Mouse (Mus musculus) layer of hippocampus, postnatal 10 days (tissue): ENCODE data around the gene Kbtbd8. TPM values are rescaled to one million over a fixed set of nuclear protein-coding genes. Genes with fewer than 3 reads are reported as not detected.

Experiments used
- DNase-seq, 2 experiments: peaks; one replicate each; pipeline ENCODE4 v3.0.0; 2021; ENCODE audit warnings: low spot score in 2 of 2
- total RNA-seq, 2 experiments: library from RNA; stranded (reverse); gene quantifications; 2 replicates each; pipeline ENCODE4 v1.2.3; 2021

Kbtbd8 gene
- total RNA-seq, 2 experiments from 2014 or later: 6.2 to 7.9 TPM

DNA sequence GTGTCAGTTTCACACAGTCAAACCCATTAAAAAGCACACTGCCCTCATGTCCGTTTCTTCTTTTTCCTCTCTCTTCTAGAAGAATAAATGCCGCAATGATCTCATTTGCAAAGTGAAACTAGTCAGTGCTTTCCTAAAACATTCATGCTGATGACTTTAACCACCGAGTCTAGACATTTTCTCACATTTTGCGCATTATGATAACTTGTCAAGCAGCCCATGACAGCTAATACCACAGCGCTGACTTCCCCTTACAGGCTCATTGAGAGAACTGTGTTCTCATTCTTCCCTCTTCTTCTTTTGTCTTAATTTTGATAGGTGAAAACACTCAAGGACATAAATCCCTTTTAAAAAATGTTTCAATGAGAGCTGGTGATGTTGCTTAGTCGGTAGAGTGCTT, 52.4 kb downstream of the Kbtbd8 start:
- DNase-seq: no peak

DNA sequence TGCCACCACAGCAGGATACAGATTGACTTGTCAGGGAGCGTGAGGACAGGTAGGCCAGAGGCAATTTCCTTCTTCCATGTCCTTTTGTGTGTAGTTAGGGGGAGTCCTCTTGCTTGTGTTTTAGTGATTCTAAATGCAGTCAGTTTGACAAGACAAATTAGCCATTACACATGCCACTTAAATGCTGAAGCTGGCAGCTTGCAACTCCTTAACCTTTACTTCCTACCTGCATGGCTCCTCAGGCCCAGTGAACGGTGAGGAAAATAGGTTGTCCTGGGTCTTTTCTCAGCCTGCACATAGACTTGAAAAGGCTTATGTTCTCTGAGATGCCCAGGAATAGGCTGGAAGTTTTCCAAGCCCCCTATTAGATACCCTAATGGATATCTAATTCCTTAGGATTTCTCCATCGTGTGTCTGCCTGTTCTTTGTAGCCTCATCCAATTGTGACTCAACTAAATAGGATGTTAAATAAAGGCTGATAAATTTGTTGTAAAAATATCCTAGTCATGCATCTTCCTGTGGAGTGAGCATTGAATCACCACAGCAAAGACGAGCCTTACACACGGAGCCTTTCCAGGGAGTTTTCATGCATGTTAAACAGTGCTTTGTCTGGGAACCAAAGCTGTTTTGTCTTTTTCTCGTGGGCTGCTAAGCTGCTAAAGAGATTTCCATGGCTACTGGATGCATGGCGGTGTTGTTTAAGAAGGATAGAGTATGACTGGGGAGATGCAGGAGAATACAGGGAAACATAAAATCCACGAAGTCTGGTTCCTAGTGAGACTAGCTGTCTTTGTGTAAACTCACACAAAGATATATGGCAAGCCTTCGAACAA, 57.5 kb downstream of the Kbtbd8 start:
- DNase-seq: no peak

Other genes with a start within 250 kb of the Kbtbd8 start
- not detected for gene Gm10234, start 204.9 kb downstream of the Kbtbd8 start, total RNA-seq